Mouse (Mus musculus) hindbrain, embryonic 15.5 days (tissue): ENCODE measurements around the gene Relb. TPM values are rescaled to one million over a fixed set of nuclear protein-coding genes. Genes with fewer than 3 reads are reported as not detected.

ENCODE experiments used
- ATAC-seq: fragments of 200-750 bp; cut with Nextera tagmentation; 2 replicates; pipeline ENCODE4 v1.8.0; 2017; ENCODE audit warnings: low read depth, moderate number of reproducible peaks, moderate TSS enrichment; ENCODE audit not compliant: low FRiP score
- H3K27ac ChIP-seq: fragments of 300-500 bp; sonication (generic); replicated peaks from 2 replicates; pipeline ENCODE4 v1.5.1; 2015; ENCODE audit warnings: mild to moderate bottlenecking, inconsistent platforms
- H3K27me3 ChIP-seq: fragments of 300-500 bp; sonication (generic); 2 replicates; pipeline ENCODE4 v1.6.1; 2015; ENCODE audit warnings: control low read depth, inconsistent platforms
- H3K36me3 ChIP-seq: fragments of 300-500 bp; sonication (generic); 2 replicates; pipeline ENCODE4 v1.6.1; 2015; ENCODE audit warnings: control low read depth, inconsistent platforms
- H3K4me1 ChIP-seq: fragments of 300-500 bp; sonication (generic); replicated peaks from 2 replicates; pipeline ENCODE4 v1.6.1; 2015; ENCODE audit warnings: control low read depth, inconsistent platforms
- H3K4me2 ChIP-seq: fragments of 300-500 bp; sonication (generic); 2 replicates; pipeline ENCODE4 v1.6.1; 2015; ENCODE audit warnings: moderate library complexity, mild to moderate bottlenecking, inconsistent platforms
- H3K4me3 ChIP-seq: fragments of 300-500 bp; sonication (generic); 2 replicates; pipeline ENCODE4 v1.5.1; 2015; ENCODE audit warnings: mild to moderate bottlenecking, inconsistent platforms
- H3K9ac ChIP-seq: fragments of 300-500 bp; sonication (generic); 2 replicates; pipeline ENCODE4 v1.6.1; 2015; ENCODE audit warnings: inconsistent platforms
- H3K9me3 ChIP-seq: fragments of 300-500 bp; sonication (generic); 2 replicates; pipeline ENCODE4 v1.6.1; 2016; ENCODE audit warnings: control low read depth, inconsistent platforms
- WGBS: fragments of 180-500 bp; shearing (Covaris S2); methylation state at CpG from one replicate; pipeline ENCODE4 v1.1.7; 2015; 5-methylcytosine and 5-hydroxymethylcytosine counted together
- polyA plus RNA-seq: library from polyadenylated mRNA; unstranded; fragments of >200 nt; fragmentation: Nextera tagmentation; extraction: Ambion mirVana; gene quantifications from 2 replicates; pipeline ENCODE4 v1.2.1, GENCODE M21; 2015

Relb gene
- polyA plus RNA-seq: 7.0 and 7.2 TPM in 2 replicates

GRCm38 (mm10) chr7:19629361-19629734 lies at the start of gene Relb:
TSS of gene Relb (minus strand) at chr7:19629438.
- no peaks in the 10 kb centered on the region for H3K27me3 ChIP-seq
- peak within 1 kb of the TSS; percentile 71 for H3K27ac ChIP-seq
- peaks cover 13% of the 10 kb centered on the region for H3K4me1 ChIP-seq
- peak within 1 kb of the TSS; percentile 41 for H3K9ac ChIP-seq
- peak within 1 kb of the TSS; percentile 58 for H3K4me3 ChIP-seq
- peaks cover 15% of the 10 kb centered on the region for H3K36me3 ChIP-seq
- H3K9me3 ChIP-seq: no peaks in the 10 kb centered on the region
- under 1% methylated on average over 40 of the region's 41 CpGs for WGBS
- peak; percentile 76 for ATAC-seq
- peak within 1 kb of the TSS; percentile 85 for H3K4me2 ChIP-seq

- Histone ChIP-seq H3K4me2 (no peak overlapping the region), H3K27ac (no peak overlapping the region), H3K4me1 (no peaks in the 10 kb centered on the region), H3K9me3 (no peaks in the 10 kb centered on the region), H3K9ac (no peak overlapping the region), H3K36me3 (no peaks in the 10 kb centered on the region), H3K27me3 (no peaks in the 10 kb centered on the region), H3K4me3 (no peak overlapping the region)
- WGBS: 89% methylated on average over 3 of the region's 3 CpGs
- ATAC-seq: no peak
Observed at GRCm38 (mm10) chr7:19678901-19679300, 49.7 kb upstream of the Relb start.

- ATAC-seq: no peak
- H3K9me3 ChIP-seq: no peaks in the 10 kb centered on the region
- no peak within 1 kb of the TSS for H3K9ac ChIP-seq
- H3K4me2 ChIP-seq: no peak within 1 kb of the TSS
- no peaks in the 10 kb centered on the region for H3K27me3 ChIP-seq
- H3K4me3 ChIP-seq: no peak within 1 kb of the TSS
- H3K27ac ChIP-seq: no peak within 1 kb of the TSS
- 80% methylated on average over 8 of the region's 8 CpGs for WGBS
- H3K4me1 ChIP-seq: no peaks in the 10 kb centered on the region
- no peaks in the 10 kb centered on the region for H3K36me3 ChIP-seq
Observed at GRCm38 (mm10) chr7:19677872-19678271, 48.6 kb upstream of the Relb start, which contains the start of gene Apoc2. TSS of gene Apoc2 (minus strand) at chr7:19677941.

- Histone ChIP-seq H3K4me3 (no peak overlapping the region), H3K36me3 (no peaks in the 10 kb centered on the region), H3K27ac (no peak overlapping the region), H3K27me3 (no peaks in the 10 kb centered on the region), H3K9ac (no peak overlapping the region), H3K4me1 (no peaks in the 10 kb centered on the region), H3K9me3 (no peaks in the 10 kb centered on the region), H3K4me2 (no peak overlapping the region)
- WGBS: 71% methylated on average over 1 of the region's 1 CpGs
- ATAC-seq: no peak
Observed at GRCm38 (mm10) chr7:19676662-19677061, 47.4 kb upstream of the Relb start.

GRCm38 (mm10) chr7:19675824-19676223 lies 46.6 kb upstream of the Relb start:
- H3K4me2 ChIP-seq: no peak overlapping the region
- no peak overlapping the region for H3K27ac ChIP-seq
- 85% methylated on average over 10 of the region's 10 CpGs for WGBS
- H3K4me1 ChIP-seq: no peaks in the 10 kb centered on the region
- no peak overlapping the region for H3K4me3 ChIP-seq
- H3K36me3 ChIP-seq: no peaks in the 10 kb centered on the region
- H3K9ac ChIP-seq: no peak overlapping the region
- no peaks in the 10 kb centered on the region for H3K27me3 ChIP-seq
- H3K9me3 ChIP-seq: no peaks in the 10 kb centered on the region
- ATAC-seq: no peak

GRCm38 (mm10) chr7:19673083-19673699 lies 44.0 kb upstream of the Relb start:
- Histone ChIP-seq H3K4me2 (no peak overlapping the region), H3K9ac (no peak overlapping the region), H3K4me1 (peaks cover 5% of the 10 kb centered on the region; the same call in 1 of the 2 replicates), H3K4me3 (no peak overlapping the region), H3K27ac (no peak overlapping the region), H3K27me3 (no peaks in the 10 kb centered on the region), H3K9me3 (no peaks in the 10 kb centered on the region), H3K36me3 (no peaks in the 10 kb centered on the region)
- 72% methylated on average over 14 of the region's 14 CpGs for WGBS
- ATAC-seq: no peak

- ATAC-seq: no peak
- H3K27ac ChIP-seq: no peak overlapping the region
- H3K9me3 ChIP-seq: no peaks in the 10 kb centered on the region
- H3K9ac ChIP-seq: no peak overlapping the region
- no peaks in the 10 kb centered on the region for H3K27me3 ChIP-seq
- no peaks in the 10 kb centered on the region for H3K36me3 ChIP-seq
- H3K4me1 ChIP-seq: peaks cover 5% of the 10 kb centered on the region; the same call in 1 of the 2 replicates
- H3K4me2 ChIP-seq: no peak overlapping the region
- no peak overlapping the region for H3K4me3 ChIP-seq
- 71% methylated on average over 10 of the region's 10 CpGs for WGBS
Observed at GRCm38 (mm10) chr7:19671511-19671910, 42.3 kb upstream of the Relb start.

- no peak overlapping the region for H3K4me3 ChIP-seq
- H3K9ac ChIP-seq: no peak overlapping the region
- no peaks in the 10 kb centered on the region for H3K36me3 ChIP-seq
- no peaks in the 10 kb centered on the region for H3K9me3 ChIP-seq
- 11% methylated on average over 10 of the region's 10 CpGs for WGBS
- H3K4me2 ChIP-seq: peak overlapping the region; percentile 26
- H3K27ac ChIP-seq: peak overlapping the region; percentile 80
- H3K4me1 ChIP-seq: peaks cover 14% of the 10 kb centered on the region
- H3K27me3 ChIP-seq: no peaks in the 10 kb centered on the region
- ATAC-seq: peak; percentile 69
Observed at GRCm38 (mm10) chr7:19668947-19669721, 39.9 kb upstream of the Relb start.

- Histone ChIP-seq H3K27me3 (no peaks in the 10 kb centered on the region), H3K27ac (no peak overlapping the region; the same call in 1 of the 2 replicates), H3K9me3 (no peaks in the 10 kb centered on the region), H3K4me1 (peaks cover 29% of the 10 kb centered on the region), H3K9ac (no peak overlapping the region), H3K4me3 (no peak overlapping the region), H3K4me2 (no peak overlapping the region), H3K36me3 (no peaks in the 10 kb centered on the region)
- WGBS: 82% methylated on average over 2 of the region's 2 CpGs
- ATAC-seq: no peak
Observed at GRCm38 (mm10) chr7:19667434-19667833, 38.2 kb upstream of the Relb start.

GRCm38 (mm10) chr7:19666750-19667149 lies 37.5 kb upstream of the Relb start:
- H3K4me1 ChIP-seq: peaks cover 33% of the 10 kb centered on the region
- WGBS: 67% methylated on average over 3 of the region's 3 CpGs

GRCm38 (mm10) chr7:19664955-19665841 lies 36.0 kb upstream of the Relb start, which contains the start of gene Clptm1:
TSS of gene Clptm1 (minus strand) at chr7:19665033.
- Histone ChIP-seq H3K4me2 (peak within 1 kb of the TSS; percentile 85), H3K27ac (peak within 1 kb of the TSS; percentile 91), H3K9ac (peak within 1 kb of the TSS; percentile 94), H3K27me3 (no peaks in the 10 kb centered on the region), H3K9me3 (no peaks in the 10 kb centered on the region), H3K36me3 (no peaks in the 10 kb centered on the region), H3K4me3 (peak within 1 kb of the TSS; percentile 80), H3K4me1 (peaks cover 33% of the 10 kb centered on the region)
- ATAC-seq: peak; percentile 85
- WGBS: under 1% methylated on average over 63 of the region's 63 CpGs

More at GRCm38 (mm10) chr7:19666750-19667149, 37.5 kb upstream of the Relb start:
- Histone ChIP-seq H3K4me3 (no peak overlapping the region), H3K9ac (no peak overlapping the region), H3K9me3 (no peaks in the 10 kb centered on the region), H3K27me3 (no peaks in the 10 kb centered on the region), H3K36me3 (no peaks in the 10 kb centered on the region), H3K4me2 (no peak overlapping the region), H3K27ac (no peak overlapping the region)
- no peak for ATAC-seq
